Mouse (Mus musculus) cerebellum, adult 2 months (tissue): ENCODE results near the gene Rnls. TPM values are rescaled to one million over a fixed set of nuclear protein-coding genes. Genes with fewer than 3 reads are reported as not detected.

Source experiments
- DNase-seq, 2 experiments: peaks; one replicate each; pipeline ENCODE4 v3.0.0; 2021
- H3K27ac ChIP-seq: fragments of 200-500 bp; 2 replicates; pipeline ENCODE4 v1.5.1; 2012; ENCODE audit warnings: low read length, control low read depth, inconsistent platforms; ENCODE audit not compliant: insufficient read depth
- H3K27me3 ChIP-seq: fragments of 200-500 bp; 2 replicates; pipeline ENCODE4 v1.6.1; 2012; ENCODE audit warnings: inconsistent platforms, mild to moderate bottlenecking, low read length, moderate library complexity; ENCODE audit not compliant: control insufficient read depth, insufficient read depth
- H3K4me1 ChIP-seq: fragments of 200-500 bp; 2 replicates; pipeline ENCODE4 v1.6.1; 2011; ENCODE audit warnings: low read length; ENCODE audit not compliant: control insufficient read depth, insufficient read depth
- H3K4me3 ChIP-seq: fragments of 200-500 bp; replicated peaks from 2 replicates; pipeline ENCODE3; 2011; ENCODE audit warnings: mild to moderate bottlenecking, low read depth, low read length, control low read depth; ENCODE audit not compliant: insufficient read depth
- CTCF ChIP-seq: fragments of 200-500 bp; IDR thresholded peaks from 2 replicates; pipeline ENCODE4 v1.5.1; 2011; ENCODE audit warnings: low read depth, mild to moderate bottlenecking, control low read depth, low read length, moderate library complexity, borderline replicate concordance; ENCODE audit not compliant: insufficient read depth
- POLR2A ChIP-seq: fragments of 200-500 bp; IDR thresholded peaks from 2 replicates; pipeline ENCODE4 v1.6.1; 2011; ENCODE audit warnings: low read length, control low read depth, borderline replicate concordance; ENCODE audit not compliant: insufficient read depth
- WGBS: fragments of 180-500 bp; shearing (Covaris S2); methylation state at CpG from one replicate; pipeline ENCODE4 v1.1.7; 2018; 5-methylcytosine and 5-hydroxymethylcytosine counted together
- polyA plus RNA-seq: library from polyadenylated mRNA; depleted of rRNA; stranded (reverse); fragments of >200 nt; gene quantifications from 2 replicates; pipeline ENCODE4 v1.2.3, GENCODE M21; 2012

Gene Rnls
- polyA plus RNA-seq, 1 experiment = 2.5 TPM

DNA sequence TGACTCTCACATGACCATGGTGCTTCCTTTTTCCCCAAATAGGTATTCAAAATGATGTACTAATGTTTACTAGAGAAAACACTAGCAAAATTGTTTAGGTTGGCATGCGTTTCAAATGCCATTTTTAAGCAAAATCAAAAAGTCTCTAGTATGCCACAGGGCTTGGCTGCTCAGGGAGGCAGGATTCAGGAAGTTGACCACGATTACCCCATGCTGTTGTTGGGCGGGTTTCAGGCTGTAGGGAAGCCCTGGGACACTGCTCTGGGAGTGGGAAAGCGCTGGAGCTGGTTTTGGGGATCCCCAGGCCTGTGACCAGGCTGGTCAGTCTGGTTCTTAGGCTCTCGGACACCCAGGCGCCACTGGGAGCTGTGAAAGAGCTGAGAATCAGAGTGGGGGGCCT, 213.7 kb downstream of the Rnls start:
- no peak for DNase-seq
- Histone ChIP-seq H3K4me1 (no peaks in the 10 kb centered on the region), H3K27ac (no peak overlapping the region), H3K27me3 (no peaks in the 10 kb centered on the region), H3K4me3 (no peak overlapping the region)
- no peak for TF ChIP-seq POLR2A
- TF ChIP-seq CTCF = no peak
- 40% methylated on average over 6 of the region's 6 CpGs for WGBS

DNA sequence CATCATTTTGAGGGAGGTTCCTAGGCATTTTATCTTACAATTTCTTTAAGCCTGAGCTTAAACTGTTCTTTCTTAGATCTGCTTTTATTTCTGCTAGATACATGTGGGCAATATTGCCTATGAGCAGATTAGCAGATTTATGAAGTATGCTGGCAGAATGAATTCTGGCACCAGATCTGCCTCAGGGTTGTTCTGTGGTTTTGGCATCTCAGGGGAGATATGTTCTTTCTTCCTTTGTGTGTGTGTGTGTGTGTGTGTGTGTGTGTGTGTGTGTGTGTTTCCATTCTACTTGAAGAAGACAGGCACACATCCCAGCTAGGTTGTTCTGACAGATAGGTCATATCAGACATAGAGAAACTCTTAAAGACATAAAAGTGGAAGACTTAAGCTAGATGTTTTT, 218.1 kb downstream of the Rnls start:
- TF ChIP-seq POLR2A (no peak), CTCF (no peak)
- Histone ChIP-seq H3K4me1 (no peaks in the 10 kb centered on the region), H3K4me3 (no peak overlapping the region), H3K27me3 (no peaks in the 10 kb centered on the region), H3K27ac (no peak overlapping the region)
- no peak for DNase-seq

DNA sequence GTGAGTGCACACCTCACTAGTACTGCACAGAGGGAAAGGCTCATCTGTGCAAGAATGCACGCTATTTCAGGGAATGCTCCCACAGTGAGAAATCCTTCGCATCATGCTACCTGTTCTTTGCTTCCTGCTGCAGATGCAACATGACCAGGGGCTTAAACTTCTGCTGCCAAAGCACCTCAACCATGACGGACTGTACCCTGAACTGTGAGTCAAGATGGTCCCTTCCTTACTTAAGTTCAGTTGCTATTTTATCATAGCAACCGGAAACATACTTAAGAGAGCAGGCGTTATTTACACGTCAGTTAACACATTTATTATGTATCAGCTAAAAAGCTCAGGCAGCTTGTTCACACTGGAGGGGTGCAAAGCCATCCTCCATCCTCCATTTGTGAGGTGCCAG, 222.2 kb downstream of the Rnls start:
- 70% methylated on average over 6 of the region's 6 CpGs for WGBS
- no peak for DNase-seq
- H3K4me1 ChIP-seq = no peaks in the 10 kb centered on the region
- H3K4me3 ChIP-seq = no peak overlapping the region
- no peak for TF ChIP-seq POLR2A
- TF ChIP-seq CTCF = no peak
- no peaks in the 10 kb centered on the region for H3K27me3 ChIP-seq
- H3K27ac ChIP-seq = no peak overlapping the region

DNA sequence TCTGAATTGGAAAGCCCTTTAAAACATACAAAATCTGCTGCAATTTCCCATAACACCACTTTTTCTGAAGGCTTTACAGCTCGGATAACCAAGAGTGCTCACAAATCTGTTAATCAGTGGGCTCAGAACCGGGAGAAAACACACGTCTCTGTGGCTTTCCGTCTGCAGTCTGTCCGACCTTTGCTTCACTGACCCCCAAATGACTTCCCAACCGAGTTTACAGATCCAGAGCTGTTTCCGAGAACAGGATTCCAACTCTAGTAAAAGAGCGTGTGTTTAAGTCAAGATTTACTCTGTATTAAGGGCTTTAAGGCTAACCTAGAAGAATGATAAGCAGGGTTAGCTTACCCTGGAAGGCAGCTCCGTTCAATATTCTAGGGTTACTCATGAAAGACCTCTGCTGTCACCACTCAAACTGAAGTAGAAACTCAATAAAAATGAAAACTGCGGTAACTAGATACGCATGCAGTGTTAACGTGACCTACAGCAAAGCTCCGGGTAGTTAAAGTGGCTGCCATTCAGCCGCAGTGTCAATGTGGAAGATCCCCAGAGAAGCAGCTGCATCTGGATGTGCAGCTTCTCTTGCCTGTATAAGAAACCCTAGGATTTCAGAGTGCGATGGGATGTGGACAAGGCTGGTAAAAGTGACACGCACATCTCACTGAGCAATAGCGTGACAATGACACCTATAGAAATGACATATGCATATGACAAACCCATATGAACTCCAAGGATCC, 224.4 kb downstream of the Rnls start:
- TF ChIP-seq POLR2A = no peak
- no peak for TF ChIP-seq CTCF
- Histone ChIP-seq H3K27ac (no peak overlapping the region), H3K4me3 (no peak overlapping the region), H3K4me1 (no peaks in the 10 kb centered on the region), H3K27me3 (no peaks in the 10 kb centered on the region)
- no peak for DNase-seq
- 90% methylated on average over 17 of the region's 17 CpGs for WGBS

DNA sequence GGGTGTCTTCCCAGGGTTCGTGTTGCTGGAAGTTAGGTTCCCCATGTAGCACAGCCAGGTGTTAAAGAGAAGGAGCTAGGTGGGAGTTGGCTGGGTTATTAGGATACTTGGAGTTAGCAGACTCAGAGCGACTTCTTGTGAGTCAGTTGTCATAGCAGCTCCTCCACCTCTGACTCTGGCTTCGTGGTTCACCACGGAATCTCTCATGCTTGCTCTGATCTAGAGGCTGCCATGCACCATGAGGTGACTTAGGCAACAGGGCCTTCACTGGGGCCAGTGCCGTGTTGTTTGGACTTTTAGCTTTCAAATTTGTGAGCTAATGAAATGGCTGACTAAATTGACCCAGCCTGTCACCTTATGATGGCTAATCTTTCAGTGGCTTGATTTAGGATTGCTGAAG, 227.3 kb downstream of the Rnls start:
- H3K4me1 ChIP-seq = no peaks in the 10 kb centered on the region
- no peak overlapping the region for H3K4me3 ChIP-seq
- H3K27me3 ChIP-seq = no peaks in the 10 kb centered on the region
- no peak for DNase-seq
- 86% methylated on average over 5 of the region's 5 CpGs for WGBS
- TF ChIP-seq POLR2A (no peak), CTCF (no peak)
- H3K27ac ChIP-seq = no peak overlapping the region

DNA sequence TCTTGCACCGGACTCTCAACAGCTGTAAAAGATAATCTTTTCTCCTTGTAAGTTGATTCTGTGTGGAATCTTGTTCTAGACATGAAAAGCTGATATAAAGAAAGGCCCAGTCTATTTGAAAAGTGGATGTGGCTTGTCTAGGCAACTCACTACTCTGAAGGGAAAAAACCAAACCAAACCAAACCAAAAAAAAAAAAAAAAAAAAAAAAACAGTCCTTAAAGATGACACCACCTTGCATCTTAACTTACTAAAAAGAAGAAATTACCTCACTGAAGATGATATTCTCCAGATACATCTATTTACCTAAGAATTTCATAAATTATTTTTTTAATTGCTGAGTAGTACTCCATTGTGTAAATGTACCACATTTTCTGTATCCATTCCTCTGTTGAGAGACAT, 230.2 kb downstream of the Rnls start:
- no peak for TF ChIP-seq POLR2A
- no peak for TF ChIP-seq CTCF
- no peaks in the 10 kb centered on the region for H3K4me1 ChIP-seq
- WGBS = 88% methylated on average over 1 of the region's 1 CpGs
- no peaks in the 10 kb centered on the region for H3K27me3 ChIP-seq
- no peak overlapping the region for H3K27ac ChIP-seq
- no peak overlapping the region for H3K4me3 ChIP-seq
- no peak for DNase-seq

DNA sequence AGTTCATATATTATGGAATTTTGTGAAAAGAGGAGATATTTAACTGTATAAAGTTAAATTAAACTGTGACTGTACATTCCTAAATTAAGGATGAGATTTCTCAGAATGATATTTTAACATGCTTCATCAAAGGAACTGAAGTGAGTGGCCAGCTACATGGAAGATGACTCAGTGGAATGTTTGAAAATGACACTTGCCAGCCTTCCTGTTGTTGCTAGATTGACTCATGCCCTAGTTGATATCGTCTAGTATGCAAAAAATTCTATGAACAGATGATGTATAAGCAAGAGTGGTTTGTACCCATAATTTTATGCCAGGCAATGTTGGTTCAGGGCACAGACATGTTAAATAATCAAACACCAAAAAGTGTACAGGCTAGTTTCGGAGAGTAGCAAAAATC, 232.2 kb downstream of the Rnls start:
- no peak overlapping the region for H3K27ac ChIP-seq
- H3K4me1 ChIP-seq = no peaks in the 10 kb centered on the region
- DNase-seq = no peak
- H3K27me3 ChIP-seq = no peaks in the 10 kb centered on the region
- TF ChIP-seq CTCF (no peak), POLR2A (no peak)
- 87% methylated on average over 2 of the region's 2 CpGs for WGBS
- no peak overlapping the region for H3K4me3 ChIP-seq

DNA sequence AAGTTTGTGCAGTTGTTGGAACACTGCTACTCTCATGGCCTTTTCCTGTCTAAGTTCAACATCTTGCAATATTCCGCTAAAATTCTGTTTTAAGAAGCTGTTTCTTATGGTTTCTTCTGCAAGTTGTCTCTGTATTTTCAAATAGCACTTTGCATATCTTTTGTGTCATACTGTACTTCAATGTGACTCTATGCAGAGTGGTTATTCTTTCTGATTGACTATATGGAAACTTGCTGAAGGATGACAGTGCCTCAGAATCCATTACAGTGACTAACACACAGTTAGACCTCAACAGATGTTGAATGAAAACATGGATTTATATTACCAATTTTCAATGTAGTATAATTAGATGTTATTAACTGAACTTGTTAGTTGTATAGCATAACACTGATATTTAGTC, 232.9 kb downstream of the Rnls start:
- no peak for DNase-seq
- WGBS = 98% methylated on average over 1 of the region's 1 CpGs
- no peaks in the 10 kb centered on the region for H3K27me3 ChIP-seq
- no peak overlapping the region for H3K4me3 ChIP-seq
- TF ChIP-seq POLR2A = no peak
- TF ChIP-seq CTCF = no peak
- H3K27ac ChIP-seq = no peak overlapping the region
- H3K4me1 ChIP-seq = no peaks in the 10 kb centered on the region
